Mouse (Mus musculus): ENCODE measurements at regions not wholly inside any gene's neighbourhood (a gene's known extent, or its start where the extent isn't known, plus 50 kb on each side); places are given as distances from the start of the nearest gene placed in this dataset.

DNA sequence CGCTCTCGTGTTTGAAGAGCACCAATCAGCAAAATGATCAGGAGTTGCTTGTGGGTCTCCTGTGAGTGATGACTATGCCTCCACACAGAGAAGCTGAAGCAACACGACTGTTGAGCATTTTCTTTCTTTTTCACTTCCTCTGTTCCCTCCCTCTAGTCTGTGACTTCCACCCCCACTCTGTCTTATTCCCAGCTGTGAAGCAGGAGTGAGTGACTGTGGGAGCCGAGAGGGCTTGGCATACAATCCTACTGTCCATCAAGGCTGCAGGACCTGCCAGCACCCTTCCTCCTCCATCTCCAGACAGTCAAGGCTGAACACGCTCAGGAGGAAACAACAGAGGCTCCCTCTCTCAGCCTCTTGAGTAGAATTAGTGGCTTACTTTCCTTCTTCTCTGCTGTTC, 401.3 kb downstream of the Plcl1 start:
- DNase-seq: peak; percentile 11 to 35

DNA sequence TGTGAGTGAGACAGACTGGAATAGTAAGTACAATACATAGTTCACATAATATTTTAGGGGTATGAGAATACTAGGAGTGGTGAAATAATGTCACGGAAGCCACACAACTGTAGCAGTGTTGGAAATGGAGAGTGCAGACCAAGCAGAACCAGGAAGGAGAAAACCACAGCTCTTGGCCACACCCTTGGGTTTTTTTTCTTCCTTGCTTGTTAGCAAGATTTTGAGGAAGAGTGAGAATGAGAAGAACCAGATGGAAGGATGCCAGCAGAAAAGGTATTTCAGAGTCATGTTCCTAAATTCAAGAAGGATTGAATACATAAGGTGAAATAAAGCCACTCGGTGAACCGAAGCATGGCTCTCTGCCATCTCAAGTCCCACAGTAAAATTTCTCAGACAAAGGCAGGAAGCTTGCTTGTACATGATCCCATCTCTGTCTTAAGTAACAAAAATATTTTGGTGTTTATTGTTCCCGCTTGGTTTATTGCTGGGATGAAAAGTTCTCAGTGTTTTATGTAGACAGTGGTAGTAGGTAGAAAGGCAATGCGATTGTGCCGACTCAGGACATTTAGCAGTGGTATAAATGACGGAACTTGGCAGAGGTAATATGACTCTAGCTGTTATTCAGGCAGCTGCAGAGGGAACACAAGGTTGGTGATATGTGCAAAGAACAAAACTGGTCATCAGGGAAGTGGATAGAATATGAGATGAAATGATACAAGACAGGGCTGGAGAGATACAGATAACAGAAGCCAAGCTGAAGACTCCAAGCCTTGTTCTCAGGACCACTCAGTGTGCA, 403.2 kb downstream of the Plcl1 start:
- DNase-seq: no peak

DNA sequence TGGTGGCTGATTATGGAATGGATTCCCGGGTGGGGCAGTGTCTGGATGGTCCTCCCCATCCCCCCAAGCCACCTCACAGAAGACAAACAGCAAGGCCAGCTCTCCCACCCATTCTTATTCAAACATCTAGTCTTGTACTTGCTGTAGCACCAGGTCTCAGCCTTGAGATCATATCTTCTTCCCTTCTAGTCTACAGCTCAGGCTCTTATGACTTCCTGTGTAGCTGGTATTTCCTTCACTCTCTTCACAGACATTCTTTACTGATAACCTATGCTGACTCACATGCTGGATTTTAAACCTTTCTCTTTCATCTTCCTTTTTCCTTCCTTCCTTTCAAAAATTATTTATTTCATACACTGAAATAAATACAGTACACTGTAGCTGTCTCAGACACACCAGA, 406.8 kb downstream of the Plcl1 start:
- no peak for DNase-seq

DNA sequence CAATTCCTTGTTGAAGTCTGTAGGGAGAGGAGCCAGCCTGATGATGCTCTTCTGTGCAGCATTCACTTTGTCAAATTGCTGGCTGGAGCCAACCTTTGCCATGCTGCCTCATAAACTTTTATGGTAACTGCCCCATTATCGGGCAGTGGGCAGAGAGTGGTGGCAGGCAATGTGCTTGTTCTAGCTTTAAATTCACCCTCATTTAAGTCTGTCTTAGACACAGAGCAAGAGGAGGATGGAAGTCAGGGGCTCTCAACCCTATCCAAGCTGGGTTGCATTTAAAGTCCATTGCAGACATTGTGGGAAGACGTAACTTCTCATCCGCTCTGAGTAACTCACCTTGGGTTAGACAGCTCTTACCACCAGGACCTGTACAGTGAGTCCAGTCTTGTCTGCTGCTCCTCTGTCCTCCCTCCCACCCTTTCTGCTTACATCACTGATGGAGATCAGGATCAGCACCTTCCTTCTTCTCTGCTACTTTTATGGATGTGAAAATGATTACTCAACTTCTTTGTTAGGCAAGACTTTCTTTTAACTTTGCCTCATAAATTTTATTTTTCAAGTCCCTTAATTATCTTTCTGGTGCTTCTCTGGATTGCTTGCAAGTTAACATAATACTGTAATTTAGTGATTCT, 415.3 kb downstream of the Plcl1 start:
- peak; percentile 6 to 10 for DNase-seq

DNA sequence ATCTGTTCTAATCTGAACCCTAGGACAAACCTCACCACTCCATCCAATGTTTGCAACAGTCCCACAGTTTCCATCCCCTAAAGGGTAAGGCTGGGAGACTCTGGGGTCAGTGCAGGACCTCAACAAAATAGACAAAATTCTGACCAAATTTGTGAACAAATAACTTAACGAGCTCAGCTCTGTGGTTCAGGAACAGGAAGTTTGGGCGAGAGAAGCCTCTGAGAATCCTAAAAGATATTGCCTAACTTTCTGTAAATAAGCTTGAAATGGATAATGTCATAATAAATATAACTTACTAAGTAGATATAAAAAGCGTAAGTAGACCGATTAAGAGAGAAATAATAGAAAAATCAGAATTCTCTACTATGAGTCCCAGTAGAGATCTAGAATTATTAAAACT, 416.9 kb downstream of the Plcl1 start:
- DNase-seq: no peak

DNA sequence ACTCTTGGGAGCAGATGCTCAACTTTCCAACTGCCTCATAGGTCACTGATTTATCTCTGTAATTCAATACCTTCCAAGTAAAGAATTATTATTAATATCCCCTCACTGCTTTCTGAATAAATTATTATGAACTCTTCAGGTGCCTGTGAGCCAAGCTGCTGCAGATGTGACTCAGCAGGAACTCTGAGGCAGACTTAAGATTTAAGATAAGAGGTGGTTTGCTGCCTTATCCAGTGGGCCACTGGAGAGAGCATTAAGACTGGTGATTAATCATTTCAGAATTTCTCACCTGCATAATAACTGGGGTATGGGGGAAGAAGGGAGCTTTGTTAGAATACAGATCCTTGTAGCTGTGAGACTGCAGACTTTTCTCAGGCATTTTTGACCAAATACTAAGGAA, 421.5 kb downstream of the Plcl1 start:
- DNase-seq: no peak

DNA sequence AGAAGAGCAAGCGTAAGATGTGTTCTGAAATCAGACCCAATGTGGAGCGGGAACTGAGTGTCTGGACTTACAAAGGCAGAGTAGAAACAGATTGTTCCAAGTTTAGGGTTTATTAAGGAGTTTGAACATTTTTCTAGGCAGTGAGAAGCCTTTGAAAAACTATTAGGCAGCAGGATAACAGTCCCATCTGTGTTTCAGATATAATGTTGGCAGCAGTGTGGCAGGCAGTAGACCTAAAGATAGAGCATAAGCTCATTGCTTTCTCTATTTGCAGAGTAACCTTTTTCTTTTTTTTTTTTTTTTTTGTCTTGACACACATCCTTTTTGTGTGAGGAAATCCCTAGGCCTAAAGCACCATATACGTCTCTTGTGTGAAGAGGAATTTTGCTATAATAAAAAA, 429.6 kb downstream of the Plcl1 start:
- DNase-seq: no peak

DNA sequence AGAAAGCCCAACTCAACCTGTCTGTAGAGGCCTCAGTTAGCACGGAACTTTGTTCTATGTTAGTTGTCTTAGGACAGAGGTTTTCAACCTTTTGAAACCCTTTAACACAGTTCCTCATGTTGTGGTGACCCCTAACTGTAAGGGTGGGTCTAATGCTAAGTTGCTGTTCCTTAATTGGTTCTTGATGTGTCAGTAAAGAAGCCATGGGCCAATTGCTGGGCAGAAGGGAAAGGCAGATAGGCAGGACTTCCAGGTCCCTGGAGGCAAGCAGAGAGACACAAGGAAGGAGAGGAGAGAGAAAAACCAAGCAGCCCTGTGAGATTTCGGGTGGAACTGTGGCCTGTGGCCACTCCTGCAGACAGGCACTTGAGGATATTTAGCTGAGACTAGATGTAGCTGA, 431.0 kb downstream of the Plcl1 start:
- DNase-seq: no peak

DNA sequence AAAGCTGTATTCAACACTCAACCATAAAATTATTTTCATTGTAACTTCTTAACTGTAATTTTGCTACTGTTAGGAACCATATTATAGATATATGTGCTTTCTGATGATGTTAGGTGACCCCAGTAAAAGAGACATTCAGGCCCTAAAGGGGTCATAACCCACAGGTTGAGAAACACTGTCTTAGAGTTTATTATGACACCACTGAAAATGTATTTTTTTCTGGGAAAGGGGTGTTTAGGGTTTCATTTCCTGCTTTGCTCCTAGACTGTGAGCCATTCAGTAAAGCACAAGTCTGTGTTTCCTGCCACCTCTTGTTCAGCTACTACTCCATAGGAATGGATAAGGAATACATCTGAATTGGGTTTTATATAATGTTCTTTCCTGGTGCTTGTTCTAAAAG, 431.6 kb downstream of the Plcl1 start:
- no peak for DNase-seq

DNA sequence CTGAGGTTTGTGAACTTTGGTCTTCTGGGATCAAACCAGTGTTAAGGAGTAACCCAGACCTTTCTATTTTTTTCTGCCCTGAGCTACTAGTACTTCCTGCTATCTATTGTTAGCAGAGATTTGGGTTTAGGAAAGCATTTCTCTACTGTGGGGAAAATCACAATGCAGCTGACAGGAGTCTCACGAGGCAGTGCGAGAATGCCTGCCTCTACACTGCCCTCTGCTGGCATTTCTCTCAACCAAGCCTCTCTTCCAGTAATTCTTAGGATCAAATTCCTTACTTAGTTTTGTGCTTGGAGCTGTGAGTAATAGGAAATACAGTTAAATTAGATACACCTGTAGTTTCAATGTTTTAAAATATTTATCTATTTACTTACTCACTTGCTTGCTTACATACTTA, 432.4 kb downstream of the Plcl1 start:
- peak; percentile 77 to 82 for DNase-seq

DNA sequence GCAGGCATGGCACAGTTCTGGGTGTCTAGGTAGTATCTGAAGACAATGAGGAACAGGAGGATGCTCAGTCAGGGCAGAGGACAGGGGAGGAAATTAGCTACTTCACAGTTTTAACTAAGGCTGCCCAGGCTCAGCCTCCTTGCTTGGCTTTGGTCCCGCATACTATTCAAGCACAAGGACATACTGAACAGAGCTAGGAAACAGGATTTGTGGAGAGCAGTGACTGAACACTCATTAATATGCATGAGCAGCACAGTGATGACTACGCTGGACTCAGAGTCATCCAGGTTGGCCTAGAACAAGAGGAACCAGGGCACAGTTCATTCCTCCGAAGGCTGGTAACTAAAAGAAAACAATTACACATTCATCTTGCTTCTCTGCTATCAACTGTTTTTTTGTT, 443.1 kb downstream of the Plcl1 start:
- DNase-seq: no peak

DNA sequence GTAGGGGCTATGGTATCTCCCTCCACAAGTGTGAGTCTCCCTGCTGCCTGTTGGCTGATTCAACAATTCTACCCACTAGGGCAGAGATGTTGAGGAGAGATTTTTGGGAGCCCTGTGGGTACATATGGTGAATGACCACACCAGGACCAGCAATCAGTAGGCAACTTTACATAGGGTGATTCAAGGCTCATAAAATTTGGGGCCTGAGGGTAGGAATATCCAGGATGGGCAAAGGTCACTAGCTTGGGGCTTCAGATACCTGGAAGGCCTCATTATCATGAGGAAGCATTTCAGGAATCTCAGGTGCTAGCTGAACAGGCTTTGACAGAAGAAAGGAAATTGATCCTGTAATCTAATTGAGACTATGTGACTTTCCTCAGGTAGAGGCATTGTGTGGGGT, 446.6 kb downstream of the Plcl1 start:
- no peak for DNase-seq

DNA sequence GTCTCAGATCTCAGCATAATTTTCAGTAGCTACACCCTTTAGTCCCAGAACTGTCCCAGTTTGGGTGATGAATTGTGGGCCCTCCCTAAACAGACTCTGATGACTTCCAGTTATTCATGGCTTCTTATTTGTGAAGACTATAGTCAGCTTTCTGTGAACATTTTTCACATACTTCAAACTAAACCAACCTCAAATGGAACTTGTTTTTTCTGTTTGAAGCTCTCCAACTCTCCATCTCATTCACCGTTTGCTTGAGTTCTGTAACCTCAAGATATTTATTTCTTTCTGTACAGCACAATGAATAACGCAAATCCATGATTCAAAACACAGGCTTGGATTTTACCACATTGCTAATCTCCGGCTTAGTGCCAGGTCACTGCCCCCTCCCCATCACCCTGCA, 453.4 kb downstream of the Plcl1 start:
- DNase-seq: no peak

DNA sequence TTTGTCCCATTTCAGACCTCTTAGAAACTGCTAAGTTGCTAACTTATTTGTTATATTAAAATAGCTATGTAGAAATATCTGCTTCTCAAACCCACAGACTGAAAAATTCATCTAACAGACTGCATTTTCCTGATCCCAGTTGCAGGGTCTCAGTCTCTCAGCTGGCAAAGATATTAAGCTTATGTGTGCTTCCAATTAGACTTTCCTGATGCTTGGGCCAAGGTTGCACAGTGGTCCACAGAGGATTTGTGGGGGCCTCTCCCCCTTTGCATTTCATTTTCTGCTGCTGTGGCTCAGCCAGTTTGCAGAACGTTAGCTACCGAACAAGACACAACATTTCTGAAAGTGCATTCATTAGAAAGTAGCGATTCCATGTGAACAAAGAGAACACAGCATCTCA, 457.4 kb downstream of the Plcl1 start:
- DNase-seq: no peak

DNA sequence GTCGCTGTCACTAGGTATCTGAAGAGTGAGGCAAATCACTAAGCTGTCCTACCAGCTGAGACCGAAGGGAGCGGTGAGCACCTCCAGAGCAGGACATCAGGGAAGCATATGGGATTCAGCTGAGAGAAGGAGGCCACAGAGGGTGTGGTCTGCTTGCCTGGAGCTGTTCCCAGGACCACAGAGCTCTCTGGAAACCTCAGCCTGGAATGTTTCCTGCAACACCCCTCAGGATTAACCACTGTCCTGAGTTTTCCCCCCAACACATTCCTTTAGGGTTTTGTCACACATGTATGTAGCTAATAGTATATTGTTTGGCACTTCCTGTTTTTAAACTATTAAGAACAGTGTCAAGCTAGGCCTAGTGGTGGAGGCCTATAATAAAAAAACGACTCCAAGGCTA, 459.6 kb downstream of the Plcl1 start:
- no peak for DNase-seq

DNA sequence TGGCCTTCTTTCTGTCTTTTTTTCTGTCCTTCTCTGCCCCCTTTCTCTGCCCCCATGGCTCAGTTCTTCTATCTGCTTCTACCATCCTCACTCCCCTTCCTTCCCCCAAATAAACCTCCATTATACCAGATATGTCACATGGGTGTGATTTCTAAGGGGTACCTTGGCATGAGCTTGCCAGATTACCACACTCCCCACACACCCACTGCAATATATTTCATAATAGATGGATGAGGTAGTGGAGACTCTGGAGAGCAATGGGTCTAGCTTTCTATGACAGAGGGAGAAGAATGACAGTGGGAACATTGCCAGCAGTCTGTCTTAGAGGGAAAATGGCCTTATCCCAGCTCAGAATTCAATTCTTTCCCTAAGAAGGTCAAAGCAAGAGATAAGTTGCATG, 461.0 kb downstream of the Plcl1 start:
- DNase-seq: no peak

DNA sequence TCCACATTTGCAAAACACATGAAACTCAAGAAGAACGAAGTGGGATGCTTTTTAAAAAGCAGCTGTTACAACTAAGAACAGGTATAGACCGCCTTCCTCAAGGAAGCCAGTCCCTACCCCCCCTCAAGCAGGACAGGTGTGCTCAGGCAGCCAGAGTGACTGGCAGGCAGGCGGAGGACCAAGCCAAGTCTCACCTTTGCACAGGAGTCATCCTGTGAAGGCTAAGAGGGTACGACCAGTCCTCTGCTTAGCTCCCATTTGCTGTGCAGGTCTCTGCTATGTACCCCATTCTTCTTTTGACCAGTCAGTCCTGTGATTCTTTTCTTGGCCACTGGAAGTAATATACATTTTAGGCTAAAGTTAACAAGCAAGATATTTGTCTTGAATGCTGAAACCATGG, 467.9 kb downstream of the Plcl1 start:
- DNase-seq: no peak

DNA sequence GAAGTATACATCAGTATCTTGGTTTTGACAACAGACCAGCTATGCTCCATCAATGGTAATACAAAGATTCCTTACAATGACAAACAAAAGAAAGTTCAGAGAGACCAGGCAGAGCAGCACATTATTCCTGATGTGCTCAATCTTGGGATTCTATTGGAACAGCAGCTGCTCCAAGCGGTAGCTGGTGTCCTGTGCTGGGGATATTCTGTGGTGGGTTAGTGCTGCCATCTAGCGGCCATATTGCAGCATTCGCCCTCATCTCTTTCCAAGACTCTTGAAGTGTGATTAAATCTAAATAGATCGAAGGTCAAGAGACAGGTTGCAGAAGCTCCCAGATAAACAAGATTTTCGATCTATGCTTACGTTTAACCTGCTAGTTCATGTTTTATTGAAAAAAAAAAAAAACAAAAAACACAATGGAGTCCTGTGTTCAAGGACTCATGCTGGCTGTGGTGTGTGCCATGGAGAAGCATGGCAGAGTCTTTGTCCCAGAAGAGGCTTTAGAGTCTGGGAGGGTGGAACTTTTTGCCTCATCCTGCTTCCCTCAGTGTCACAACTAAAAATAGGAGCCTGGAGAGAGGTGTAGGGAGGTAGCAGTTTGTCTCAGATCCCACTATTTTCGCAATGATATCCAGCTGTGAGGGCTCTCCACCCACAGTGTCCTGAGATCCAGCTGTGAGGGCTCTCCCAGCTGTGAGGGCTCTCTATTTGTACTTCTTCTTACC, 468.6 kb downstream of the Plcl1 start:
- peak; percentile 79 to 83 for DNase-seq

DNA sequence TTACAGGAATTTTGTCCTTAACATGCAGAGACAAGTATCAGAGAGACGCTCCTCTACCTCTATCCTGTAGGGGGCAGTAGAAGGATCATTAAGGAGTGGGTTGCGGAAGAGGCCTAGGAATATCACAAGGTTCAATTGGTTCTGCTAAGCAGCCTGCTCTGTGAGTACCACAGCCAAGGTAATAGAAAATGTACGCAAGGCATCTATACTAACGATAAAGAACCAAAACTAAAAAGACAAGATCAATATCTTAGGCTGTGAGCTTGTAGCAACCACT, 469.1 kb downstream of the Plcl1 start:
- DNase-seq: no peak

DNA sequence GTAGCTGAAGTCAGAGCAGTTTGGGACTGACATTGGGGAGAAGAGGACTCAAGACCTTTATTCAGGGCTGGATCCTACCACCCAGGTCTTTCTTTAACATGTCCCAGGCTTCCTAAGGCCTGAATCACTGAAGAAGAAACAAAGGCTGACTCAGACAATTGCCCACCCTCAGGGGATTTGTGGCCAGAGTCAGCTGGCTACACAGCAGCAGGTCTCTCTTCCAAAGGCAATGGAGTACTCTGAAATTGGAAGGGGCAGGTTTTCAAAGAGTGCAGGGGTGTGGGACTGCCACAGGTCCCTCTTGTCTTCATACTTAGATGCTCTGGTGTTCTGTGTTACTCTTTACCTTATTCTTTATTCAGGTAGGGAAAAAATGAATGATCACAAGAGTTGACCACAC, 478.9 kb downstream of the Plcl1 start:
- DNase-seq: no peak

DNA sequence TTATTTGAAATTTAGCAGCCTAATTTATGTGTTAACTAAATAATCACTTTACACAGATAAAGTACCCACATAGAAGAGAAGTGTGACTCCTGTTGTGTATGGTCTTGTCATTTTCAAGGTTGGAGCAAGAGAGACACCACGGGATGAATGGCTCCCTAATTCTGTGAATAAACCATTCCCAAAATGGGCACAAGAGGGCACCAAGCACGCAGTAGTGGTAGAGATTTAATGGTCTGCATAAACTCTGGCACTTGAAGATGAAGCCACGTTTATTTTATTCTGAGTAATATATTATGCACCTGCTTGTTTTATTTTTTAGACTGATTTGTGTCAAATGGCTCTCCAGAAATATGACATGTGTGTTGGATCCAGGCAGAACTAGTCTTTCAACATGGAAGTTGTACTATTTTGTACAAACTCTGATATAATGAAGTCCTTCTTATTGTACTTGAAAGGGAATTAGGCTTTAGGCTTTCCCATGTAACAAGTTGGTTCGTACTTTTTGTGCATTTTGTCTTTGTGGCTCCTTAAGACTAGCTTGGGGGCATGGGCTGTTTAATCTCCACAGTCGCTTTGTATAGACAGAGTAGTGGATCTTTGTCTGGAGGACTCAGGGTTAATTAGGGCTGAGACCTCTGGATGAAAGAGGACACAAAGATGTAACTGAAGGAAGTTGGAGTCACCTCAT, 480.8 kb downstream of the Plcl1 start:
- peak; percentile 64 to 69 for DNase-seq

DNA sequence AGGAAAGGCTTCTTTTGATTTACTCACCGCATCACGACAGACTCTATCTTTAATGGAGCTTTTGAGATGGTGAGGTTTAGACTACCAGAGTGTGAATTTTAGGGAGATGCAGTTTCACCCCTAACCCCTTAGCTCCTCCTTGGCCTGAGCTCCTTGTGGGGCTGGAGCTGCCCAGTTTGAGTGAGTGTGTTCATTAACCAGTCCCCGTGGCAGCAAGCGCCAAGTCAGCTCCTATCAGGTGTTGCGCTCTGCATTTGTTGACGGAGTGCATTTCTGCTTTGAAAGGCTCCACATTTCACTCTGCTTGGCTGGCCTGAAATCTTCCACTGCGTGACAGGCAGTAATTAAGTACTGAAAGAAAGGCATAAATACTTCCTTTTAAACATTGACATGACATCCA, 481.7 kb downstream of the Plcl1 start:
- peak in 1 of 2 experiments; percentile 53 for DNase-seq

DNA sequence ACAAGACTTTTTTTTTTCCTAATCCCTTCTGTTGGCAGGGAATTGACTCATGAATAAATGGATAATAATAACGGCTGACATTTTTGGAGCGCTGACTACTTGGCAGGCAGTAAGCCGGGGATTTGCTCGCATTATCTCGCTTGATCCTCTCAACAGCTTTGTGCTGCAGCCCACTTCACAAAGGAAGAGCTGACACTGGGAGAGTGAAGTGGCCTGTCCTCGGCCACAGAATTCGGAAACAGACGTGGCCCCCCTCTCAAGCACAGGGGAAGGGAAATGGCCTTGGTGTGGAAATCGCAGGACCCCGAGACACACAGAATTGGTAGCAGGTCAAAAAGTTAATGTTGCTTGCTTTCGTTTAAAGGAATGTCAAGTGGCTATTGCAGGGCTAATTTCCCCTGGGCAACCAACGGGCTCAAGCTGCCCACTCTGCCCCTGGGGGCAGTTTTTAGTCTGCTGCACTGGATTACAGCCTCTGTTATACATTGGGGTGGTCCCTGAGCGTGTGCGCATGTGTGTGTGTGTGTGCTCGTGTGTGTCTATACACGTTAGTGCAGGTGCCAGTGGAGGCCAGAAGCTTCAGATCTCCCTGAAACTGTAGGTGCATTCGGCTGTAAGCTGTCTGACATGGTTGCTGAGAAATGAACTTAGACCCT, 483.1 kb downstream of the Plcl1 start:
- no peak for DNase-seq
